In the genomic region with DNA sequence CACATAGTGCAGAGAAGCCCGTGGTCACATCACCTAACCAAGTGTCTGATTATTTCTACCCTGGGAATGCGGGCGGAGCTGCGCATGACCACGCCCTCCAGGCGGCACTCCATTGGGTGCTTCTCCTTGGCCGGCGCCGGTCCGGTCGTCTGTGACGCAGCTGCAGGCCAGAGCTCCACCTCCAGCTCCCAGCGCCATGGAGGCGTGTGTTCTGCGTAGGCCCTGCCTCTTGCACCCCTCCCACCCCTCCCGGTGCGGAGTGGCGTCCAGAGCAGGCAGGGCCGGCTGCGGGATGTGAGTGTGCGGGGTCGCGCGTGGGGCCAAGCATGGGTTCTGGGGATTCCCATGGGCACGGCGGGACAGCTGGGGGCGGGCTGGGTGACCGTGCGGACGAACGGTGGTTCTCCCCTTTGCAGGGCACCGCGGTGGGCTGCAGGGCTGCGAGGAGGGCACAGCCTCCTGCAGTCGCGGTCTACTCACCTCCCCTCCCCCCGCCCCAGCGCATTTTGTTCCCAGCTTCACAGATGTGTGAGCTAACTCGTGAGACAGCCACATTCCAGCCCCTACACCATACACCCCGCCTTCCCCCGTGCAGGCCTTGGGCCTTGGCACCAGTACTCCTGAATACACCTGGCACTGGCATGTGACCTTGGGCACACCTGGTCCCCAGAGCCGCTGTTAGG, we compare ENCODE assay signal across 8 mouse cellular contexts. TPM values are rescaled to one million over a fixed set of nuclear protein-coding genes. Genes with fewer than 3 reads are reported as not detected.
DNase-seq lines count a peak whose midpoint lies in the region; ATAC-seq and TF ChIP-seq lines count a peak whose summit lies in the region.

A gene (plus strand): TSS at position 112 of the 683 bp plus-strand sequence.

- peaks cover 6% of the 10 kb centered on the region; the same call in 1 of the 2 replicates for H3K36me3 ChIP-seq in embryonic facial prominence, embryonic 14.5 days (ENCODE audit: control insufficient read depth, insufficient read depth, low read length)
- no peaks in the 10 kb centered on the region for H3K36me3 ChIP-seq in heart, adult 2 months (ENCODE audit: control insufficient read depth, insufficient read depth, low read length)
- no peaks in the 10 kb centered on the region; the same call in 1 of the 2 replicates for H3K36me3 ChIP-seq in limb, embryonic 13.5 days
- H3K36me3 ChIP-seq in midbrain, embryonic 16.5 days (ENCODE audit: control insufficient read depth, insufficient read depth, low read length): no peaks in the 10 kb centered on the region

- peak within 1 kb of the TSS; percentile 67 for H3K4me3 ChIP-seq in embryonic facial prominence, embryonic 14.5 days (ENCODE audit: low read depth, low read length)
- peak within 1 kb of the TSS; percentile 63 for H3K4me3 ChIP-seq in heart, adult 2 months
- peak within 1 kb of the TSS; percentile 67 for H3K4me3 ChIP-seq in limb, embryonic 13.5 days
- H3K4me3 ChIP-seq in midbrain, embryonic 16.5 days (ENCODE audit: low read depth, low read length): peak within 1 kb of the TSS; percentile 71

- peak within 1 kb of the TSS; percentile 88 for H3K27ac ChIP-seq in embryonic facial prominence, embryonic 14.5 days (replicated peaks; ENCODE audit: low read depth, low read length)
- peak within 1 kb of the TSS; percentile 60 for H3K27ac ChIP-seq in heart, adult 2 months
- H3K27ac ChIP-seq in limb, embryonic 13.5 days: peak within 1 kb of the TSS; percentile 90
- peak within 1 kb of the TSS; percentile 87 for H3K27ac ChIP-seq in midbrain, embryonic 16.5 days (ENCODE audit: low read length)

- WGBS in embryonic facial prominence, embryonic 14.5 days: under 1% methylated on average over 28 of the region's 42 CpGs
- 2% methylated on average over 39 of the region's 42 CpGs for WGBS in heart, adult 2 months
- WGBS in limb, embryonic 13.5 days: under 1% methylated on average over 37 of the region's 42 CpGs
- WGBS in midbrain, embryonic 16.5 days: under 1% methylated on average over 42 of the region's 42 CpGs

- TF ChIP-seq POLR2A in heart, adult 2 months (IDR thresholded peaks at IDR 0.05; ENCODE audit: insufficient read depth, low read depth, low read length): peak; percentile 43; the same call in 1 of the 2 replicates

- peaks cover 45% of the 10 kb centered on the region for H3K4me1 ChIP-seq in embryonic facial prominence, embryonic 14.5 days (ENCODE audit: control insufficient read depth, insufficient read depth, low read length)
- H3K4me1 ChIP-seq in heart, adult 2 months (ENCODE audit: control insufficient read depth, insufficient read depth, low read length): peaks cover 3% of the 10 kb centered on the region
- H3K4me1 ChIP-seq in limb, embryonic 13.5 days: peaks cover 71% of the 10 kb centered on the region
- H3K4me1 ChIP-seq in midbrain, embryonic 16.5 days (ENCODE audit: control insufficient read depth, insufficient read depth, low read length): peaks cover 81% of the 10 kb centered on the region

- peak within 1 kb of the TSS; percentile 80 for H3K9ac ChIP-seq in embryonic facial prominence, embryonic 14.5 days (ENCODE audit: low read depth, low read length)
- peak within 1 kb of the TSS; percentile 79 for H3K9ac ChIP-seq in heart, adult 2 months (ENCODE audit: low read depth, low read length)
- peak within 1 kb of the TSS; percentile 81 for H3K9ac ChIP-seq in limb, embryonic 13.5 days
- H3K9ac ChIP-seq in midbrain, embryonic 16.5 days (ENCODE audit: low read depth, low read length): peak within 1 kb of the TSS; percentile 88

- ATAC-seq in embryonic facial prominence, embryonic 14.5 days (ENCODE audit: low read depth): peak; percentile 95
- peak; percentile 94 for ATAC-seq in limb, embryonic 13.5 days (ENCODE audit: low FRiP score, low read depth)
- peak; percentile 89 for ATAC-seq in midbrain, embryonic 16.5 days

- no peaks in the 10 kb centered on the region for H3K79me2 ChIP-seq in heart, adult 2 months (replicated peaks; ENCODE audit: control insufficient read depth, insufficient read depth, low read length)

- TF ChIP-seq EP300 in heart, adult 2 months (IDR thresholded peaks at IDR 0.05; ENCODE audit: insufficient read depth, low read depth, low read length): no peak

- TF ChIP-seq CTCF in heart, adult 2 months (IDR thresholded peaks at IDR 0.05): no peak

- intact Hi-C loops in heart, adult 2 months (cut with DNase I): no loop called here

- H3K9me3 ChIP-seq in embryonic facial prominence, embryonic 14.5 days (ENCODE audit: control insufficient read depth, low read length): no peaks in the 10 kb centered on the region
- H3K9me3 ChIP-seq in limb, embryonic 13.5 days: no peaks in the 10 kb centered on the region
- no peaks in the 10 kb centered on the region for H3K9me3 ChIP-seq in midbrain, embryonic 16.5 days (replicated peaks; ENCODE audit: control insufficient read depth, low read length, poor library complexity, severe bottlenecking)

- DNase-seq in 3134 (ENCODE audit: extremely low read depth, insufficient read length, low spot score): peak; percentile 84
- peak; percentile 63 to 74 for DNase-seq in adrenal gland, postnatal 4 days (ENCODE audit: low spot score in 2 of 2)
- DNase-seq in embryonic facial prominence, embryonic 14.5 days (ENCODE audit: low spot score): peak; percentile 97
- peak; percentile 87 to 91 for DNase-seq in heart, adult 2 months
- peak; percentile 94 to 96 for DNase-seq in kidney, adult 8-10 months
- DNase-seq in spleen, postnatal 10 days (ENCODE audit: low spot score in 2 of 2): peak; percentile 83 to 92

- no peaks in the 10 kb centered on the region for H3K27me3 ChIP-seq in embryonic facial prominence, embryonic 14.5 days (replicated peaks; ENCODE audit: control insufficient read depth, insufficient read depth, low read length)
- H3K27me3 ChIP-seq in heart, adult 2 months (ENCODE audit: control insufficient read depth, insufficient read depth, low read length): no peaks in the 10 kb centered on the region
- H3K27me3 ChIP-seq in limb, embryonic 13.5 days: no peaks in the 10 kb centered on the region
- H3K27me3 ChIP-seq in midbrain, embryonic 16.5 days (ENCODE audit: control insufficient read depth, insufficient read depth, low read depth, low read length): no peaks in the 10 kb centered on the region

- H3K4me2 ChIP-seq in embryonic facial prominence, embryonic 14.5 days (ENCODE audit: low read depth, low read length): peak within 1 kb of the TSS; percentile 77
- peak within 1 kb of the TSS; percentile 77 for H3K4me2 ChIP-seq in limb, embryonic 13.5 days (replicated peaks)
- H3K4me2 ChIP-seq in midbrain, embryonic 16.5 days (ENCODE audit: low read length): peak within 1 kb of the TSS; percentile 90

RNA-seq across cellular contexts. Expression of the gene that starts here (rescaled TPM):
- 10 to 100 TPM; 12.9 to 17.8 TPM for total RNA-seq in adrenal gland, postnatal 4 days (2021)
- 15.4 and 15.7 TPM in 2 replicates for polyA plus RNA-seq in embryonic facial prominence, embryonic 14.5 days (2014; fragmentation: Nextera tagmentation; extraction: Ambion mirVana)
- 10 to 100 TPM; 17.4 to 18.4 TPM for total RNA-seq in heart, adult 2 months (2021)
- 22.7 and 28.4 TPM in 2 replicates for polyA plus RNA-seq in heart, adult 2 months (2012; rRNA removed)
- 16.1 and 18.6 TPM in 2 replicates for polyA plus RNA-seq in limb, embryonic 13.5 days (2015; fragmentation: Nextera tagmentation; extraction: Ambion mirVana)
- 48.0 and 56.3 TPM in 2 replicates for polyA plus RNA-seq in midbrain, embryonic 16.5 days (2015; fragmentation: Nextera tagmentation; extraction: Ambion mirVana)

Comparison
In these comparisons a context has a peak if more than half of its experiments do, and no peak if none do; other contexts are left out.
1. Peak in every context shown above with its lines: DNase-seq, ATAC-seq, H3K4me3 ChIP-seq and H3K27ac ChIP-seq.